ENCODE assay signal across 9 mouse cellular contexts in the genomic region with DNA sequence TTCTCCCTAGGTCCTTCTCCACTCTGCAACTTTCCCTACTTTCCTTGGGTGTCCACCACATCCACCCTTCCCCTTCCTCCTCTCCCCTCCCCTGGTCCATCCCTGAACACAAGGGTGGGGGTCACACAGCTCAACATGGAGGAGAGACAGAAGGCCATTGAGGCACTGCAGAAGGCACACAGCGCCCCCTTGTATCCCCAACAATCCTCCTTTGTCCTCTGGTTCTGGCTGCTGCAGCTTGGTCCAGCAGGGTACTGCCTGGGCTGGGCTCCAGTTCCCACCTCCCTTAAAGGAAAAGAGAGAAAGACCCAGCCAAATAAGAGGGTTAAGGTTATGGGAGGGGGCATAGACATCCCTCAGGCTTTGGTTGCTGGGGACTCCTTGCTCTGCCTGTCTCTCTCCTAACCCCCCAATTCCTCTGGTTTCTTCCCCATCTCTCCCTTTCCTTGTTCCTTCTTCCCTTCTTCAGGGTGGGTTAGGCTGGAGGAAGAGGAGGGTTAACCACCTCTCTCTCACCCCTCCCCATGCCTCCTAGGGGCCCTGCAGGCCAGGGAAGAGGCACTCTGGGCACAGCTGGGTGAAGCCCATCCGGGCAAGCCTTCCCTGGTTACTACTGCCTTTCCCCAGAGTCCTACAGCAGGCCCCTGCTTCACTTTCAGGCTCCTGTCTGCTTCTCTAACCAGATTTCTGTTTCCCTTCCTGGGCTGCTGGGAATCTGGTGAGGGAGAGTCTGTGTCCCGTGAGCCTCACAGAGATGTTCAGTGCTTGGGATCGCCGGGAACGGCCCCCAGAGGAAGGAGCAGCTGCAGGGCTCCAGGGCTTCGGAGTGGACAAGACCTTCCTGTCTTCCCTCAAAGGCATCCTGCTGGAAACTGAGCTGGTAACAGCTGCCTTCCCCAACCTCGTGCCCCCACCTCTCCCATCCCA. TPM values are rescaled to one million over a fixed set of nuclear protein-coding genes. Genes with fewer than 3 reads are reported as not detected.
A peak's percentile ranks its signal among the peaks of the same experiment; 100 is the strongest.
DNase-seq lines count a peak whose midpoint lies in the region; ATAC-seq lines count a peak whose summit lies in the region.
"Had no signal": no experiment of that assay in that cellular context is flagged by ENCODE, and none has a peak within 500 bp of the region (broad histone marks: within the 10 kb centered on the region; RNA-seq: fewer than 3 reads in every experiment).

A gene (plus strand): TSS at position 358 of the 927 bp plus-strand sequence.

- H3K27ac ChIP-seq in neural tube, embryonic 11.5 days (ENCODE audit: low read depth, low read length): peak within 1 kb of the TSS; percentile 51; the same call in 1 of the 2 replicates

- DNase-seq in retina, postnatal 1 day: peak; percentile 63
- DNase-seq in retina, embryonic 14.5 days (ENCODE audit: low spot score): no peak
- peak; percentile 34 to 49 for DNase-seq in frontal cortex, postnatal 25 days (ENCODE audit: low spot score in 2 of 2)
- DNase-seq in layer of hippocampus, postnatal 25 days (ENCODE audit: extremely low spot score in 1 of 2, low spot score in 1 of 2): peak; percentile 24 to 53
- DNase-seq in neural tube, embryonic 11.5 days (ENCODE audit: low spot score): peak; percentile 31
- no peak for DNase-seq in gastrocnemius, adult 18-20 months (ENCODE audit: low spot score)
- DNase-seq in c-Kit-positive CD71-positive TER-119-positive erythroid progenitor cells, embryonic 14.5 days (ENCODE audit: low spot score): no peak

- ATAC-seq in neural tube, embryonic 11.5 days (ENCODE audit: insufficient read depth, low FRiP score, low TSS enrichment): no peak
- no peak for ATAC-seq in megakaryocyte, adult 5-6 weeks (ENCODE audit: poor library complexity, severe bottlenecking)

- no peaks in the 10 kb centered on the region for H3K9me3 ChIP-seq in neural tube, embryonic 11.5 days (ENCODE audit: control insufficient read depth, low read length)

- H3K4me1 ChIP-seq in neural tube, embryonic 11.5 days (ENCODE audit: control insufficient read depth, insufficient read depth, low read length): no peaks in the 10 kb centered on the region

- H3K9ac ChIP-seq in neural tube, embryonic 11.5 days (ENCODE audit: low read length): no peak within 1 kb of the TSS

- no peaks in the 10 kb centered on the region for H3K36me3 ChIP-seq in neural tube, embryonic 11.5 days (ENCODE audit: control insufficient read depth, insufficient read depth, low read length)

- no peak within 1 kb of the TSS for H3K4me3 ChIP-seq in neural tube, embryonic 11.5 days (ENCODE audit: low read depth, low read length)

- no peaks in the 10 kb centered on the region for H3K27me3 ChIP-seq in neural tube, embryonic 11.5 days (ENCODE audit: control insufficient read depth, insufficient read depth, low read length)

- WGBS in neural tube, embryonic 11.5 days: 41% methylated on average over 8 of the region's 8 CpGs

- no peak within 1 kb of the TSS for H3K4me2 ChIP-seq in neural tube, embryonic 11.5 days (ENCODE audit: low read depth)

RNA-seq across cellular contexts. Expression of the gene that starts here (rescaled TPM):
- total RNA-seq in layer of hippocampus, postnatal 25 days (2021): 10 to 100 TPM; 75.4 to 89.3 TPM
- polyA plus RNA-seq in neural tube, embryonic 11.5 days (2014; fragmentation: Nextera tagmentation; extraction: Ambion mirVana): 3.3 and 4.5 TPM in 2 replicates
- not detected in 2 replicates for total RNA-seq in megakaryocyte, adult 5-6 weeks (2015)
- total RNA-seq in megakaryocyte, adult 5-6 weeks (2017): not detected in 2 replicates
- total RNA-seq in gastrocnemius, adult 18-20 months (2021): under 1 TPM in 1 of 2 experiments, not detected in 1; 0.50 TPM
- total RNA-seq: hematopoietic stem cell, adult 5-6 weeks had no signal

Comparison
In these comparisons a context has a peak if more than half of its experiments do, and no peak if none do; other contexts are left out.
1. RNA of the gene that starts here (total RNA-seq): 75.4 to 89.3 TPM in layer of hippocampus, postnatal 25 days; 0.50 TPM in gastrocnemius, adult 18-20 months and not detected in megakaryocyte, adult 5-6 weeks; every median in the first group is over 10 times any median in the second.
2. DNase-seq: peak in retina, postnatal 1 day (single experiment), frontal cortex, postnatal 25 days (2 of 2), layer of hippocampus, postnatal 25 days (2 of 2) and neural tube, embryonic 11.5 days (single experiment); none in retina, embryonic 14.5 days (single experiment), gastrocnemius, adult 18-20 months (single experiment) and c-Kit-positive CD71-positive TER-119-positive erythroid progenitor cells, embryonic 14.5 days (single experiment).